Mouse (Mus musculus): Measurements from ENCODE around the gene Syngr2. TPM values are rescaled to one million over a fixed set of nuclear protein-coding genes. Genes with fewer than 3 reads are reported as not detected.
A peak's percentile ranks its signal among the peaks of the same experiment; 100 is the strongest.

Syngr2 gene
- polyA plus RNA-seq, 1 experiment from 2014 or later: 39.4 TPM

DNA sequence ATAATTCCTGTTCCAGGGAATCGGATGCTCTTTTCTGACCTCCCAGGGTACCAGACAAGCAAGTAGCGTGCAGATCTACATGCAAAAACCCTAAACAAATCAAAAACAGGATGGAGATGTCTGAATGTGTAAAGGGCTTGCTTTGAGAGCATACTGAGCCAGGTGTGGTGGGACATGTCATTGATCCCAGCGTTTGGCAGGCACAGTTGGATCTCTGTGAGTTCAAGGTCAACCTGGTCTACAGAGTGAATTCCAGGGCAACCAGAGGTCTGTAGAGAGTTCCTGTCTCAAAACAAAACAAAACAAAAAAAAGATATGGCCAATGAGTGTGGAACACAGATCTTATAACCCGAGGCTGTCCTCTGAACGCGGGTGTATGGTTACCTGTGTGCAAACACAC, 13.9 kb downstream of the Syngr2 start:
- Histone ChIP-seq H3K4me1 (peaks cover 52% of the 10 kb centered on the region), H3K4me3 (no peak overlapping the region), H3K27me3 (ENCODE audit: low read depth, poor library complexity, severe bottlenecking) (no peaks in the 10 kb centered on the region), H3K9me3 (replicated peaks) (no peaks in the 10 kb centered on the region), H3K27ac (replicated peaks) (no peak overlapping the region), H3K36me3 (peaks cover 59% of the 10 kb centered on the region)
- DNase-seq (ENCODE audit: low spot score): no peak
- 94% methylated on average over 6 of the region's 6 CpGs for WGBS

DNA sequence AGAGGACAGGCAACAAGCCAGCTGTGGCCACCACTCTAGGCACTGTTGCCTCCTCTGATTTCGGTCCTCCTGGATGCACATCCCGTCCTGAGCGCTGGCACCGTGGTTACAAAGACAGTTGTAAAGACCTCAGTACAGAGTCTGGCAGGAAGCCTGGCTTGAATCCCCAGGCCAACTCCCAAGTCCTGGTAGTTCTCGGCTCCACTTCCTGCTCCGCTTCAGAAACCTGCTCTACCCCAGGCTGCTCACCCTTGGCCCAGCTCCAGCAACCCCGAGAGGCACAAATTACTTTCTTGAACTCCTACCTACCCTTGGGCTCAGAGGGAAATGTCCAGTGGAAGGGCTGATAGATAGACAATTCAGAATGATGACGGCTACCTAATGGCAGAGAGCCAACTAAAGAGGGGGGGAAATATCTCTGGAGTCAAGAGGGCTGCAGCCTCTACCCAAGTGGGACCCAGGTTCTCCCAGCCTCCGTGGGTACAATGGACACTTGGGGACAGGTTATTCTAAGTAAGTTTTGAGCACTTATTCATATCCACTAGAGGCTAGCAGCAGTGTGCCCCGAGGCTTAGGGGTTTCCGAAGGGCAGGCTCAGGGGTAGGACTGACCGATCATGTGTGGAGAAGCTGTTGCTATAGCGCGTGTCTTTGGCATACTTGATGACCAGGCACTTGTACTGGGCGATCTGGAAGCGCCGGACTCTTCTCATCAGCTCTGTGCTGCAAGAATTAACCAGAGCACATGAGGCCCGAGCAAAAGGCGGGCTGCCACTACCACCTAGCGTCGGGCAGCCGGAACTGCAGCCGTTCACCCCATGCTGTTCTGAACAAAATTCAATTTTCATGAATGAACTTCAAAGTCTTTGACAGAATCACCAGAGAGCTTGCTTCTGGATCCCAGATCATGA, 14.8 kb downstream of the Syngr2 start:
- WGBS: 32% methylated on average over 23 of the region's 23 CpGs
- Histone ChIP-seq H3K27ac (replicated peaks) (peak overlapping the region; percentile 97), H3K4me3 (peak overlapping the region; percentile 81), H3K36me3 (peaks cover 50% of the 10 kb centered on the region), H3K4me1 (peaks cover 57% of the 10 kb centered on the region), H3K27me3 (ENCODE audit: low read depth, poor library complexity, severe bottlenecking) (no peaks in the 10 kb centered on the region), H3K9me3 (replicated peaks) (no peaks in the 10 kb centered on the region)
- DNase-seq (ENCODE audit: low spot score): peak; percentile 83

DNA sequence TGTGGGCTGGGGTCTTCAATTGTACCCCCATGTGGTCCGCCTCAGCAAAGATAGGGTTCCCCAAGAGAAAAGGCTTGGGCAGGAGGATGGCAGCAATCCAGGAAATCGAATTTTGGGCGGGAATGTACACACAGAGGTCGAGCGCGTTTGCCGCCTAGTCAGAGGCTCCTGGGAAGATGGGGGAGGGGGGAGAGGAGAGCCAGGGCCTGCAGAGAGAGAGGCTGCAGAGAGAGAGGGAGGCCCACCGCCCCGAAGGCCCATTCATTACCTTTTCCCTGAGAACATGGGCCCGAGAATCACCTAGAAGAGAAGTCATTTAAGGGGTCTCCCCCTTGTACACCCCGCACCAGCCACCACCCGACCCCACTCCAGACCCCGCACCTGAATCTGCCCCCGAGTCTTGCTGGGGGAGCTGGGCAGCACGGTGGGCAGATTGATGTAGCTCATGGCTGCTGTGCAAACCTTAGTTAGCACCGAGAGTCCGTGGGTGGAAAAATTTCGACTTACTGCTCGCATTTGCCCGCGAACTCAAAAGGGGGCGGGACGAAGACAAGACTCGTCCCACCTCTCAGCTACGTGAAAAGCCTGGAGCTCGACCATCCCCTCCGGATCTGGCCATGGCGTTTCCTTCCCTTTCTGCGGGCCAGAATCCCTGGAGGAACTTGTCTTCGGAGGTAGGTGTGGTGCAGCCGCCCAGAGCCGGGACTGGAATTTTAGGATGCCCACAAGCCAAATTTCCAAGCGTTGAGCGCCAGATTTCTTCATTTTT, 16.0 kb downstream of the Syngr2 start, which contains the start of the genes Afmid and Tk1:
Gene Afmid (plus strand): TSS at position 592 of the 769 bp plus-strand sequence.
Gene Tk1 (minus strand): TSS at position 760 of the 769 bp plus-strand sequence.
- Histone ChIP-seq H3K27me3 (ENCODE audit: low read depth, poor library complexity, severe bottlenecking) (no peaks in the 10 kb centered on the region), H3K4me1 (peaks cover 54% of the 10 kb centered on the region), H3K4me3 (peak within 1 kb of the TSS; percentile 81), H3K36me3 (peaks cover 38% of the 10 kb centered on the region), H3K9me3 (replicated peaks) (no peaks in the 10 kb centered on the region), H3K27ac (replicated peaks) (peak within 1 kb of the TSS; percentile 97)
- peak; percentile 84 for DNase-seq (ENCODE audit: low spot score)
- WGBS: under 1% methylated on average over 34 of the region's 34 CpGs

DNA sequence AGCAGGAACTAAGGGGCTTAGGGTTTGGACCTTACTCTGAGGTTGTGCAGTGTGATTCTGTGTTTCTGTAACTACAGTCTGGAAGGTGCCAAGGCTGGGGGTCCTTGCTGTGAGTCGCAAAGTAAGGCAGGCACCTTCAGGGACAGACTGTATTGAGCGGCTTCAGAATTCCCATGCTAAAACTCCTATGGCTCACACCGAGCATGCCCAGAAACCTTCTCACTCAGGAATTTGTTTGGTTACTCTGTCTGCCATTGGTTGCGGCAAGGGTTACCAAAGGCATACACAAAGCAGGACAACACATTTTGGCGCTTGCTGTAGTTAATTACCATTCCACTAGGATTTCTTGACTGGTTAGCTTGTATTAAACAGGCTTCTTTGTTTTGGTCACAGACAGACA, 16.7 kb downstream of the Syngr2 start:
- Histone ChIP-seq H3K9me3 (replicated peaks) (no peaks in the 10 kb centered on the region), H3K27ac (replicated peaks) (peak overlapping the region; percentile 97), H3K4me1 (peaks cover 54% of the 10 kb centered on the region), H3K27me3 (ENCODE audit: low read depth, poor library complexity, severe bottlenecking) (no peaks in the 10 kb centered on the region), H3K4me3 (peak overlapping the region; percentile 81), H3K36me3 (peaks cover 31% of the 10 kb centered on the region)
- 15% methylated on average over 5 of the region's 5 CpGs for WGBS
- no peak for DNase-seq (ENCODE audit: low spot score)

DNA sequence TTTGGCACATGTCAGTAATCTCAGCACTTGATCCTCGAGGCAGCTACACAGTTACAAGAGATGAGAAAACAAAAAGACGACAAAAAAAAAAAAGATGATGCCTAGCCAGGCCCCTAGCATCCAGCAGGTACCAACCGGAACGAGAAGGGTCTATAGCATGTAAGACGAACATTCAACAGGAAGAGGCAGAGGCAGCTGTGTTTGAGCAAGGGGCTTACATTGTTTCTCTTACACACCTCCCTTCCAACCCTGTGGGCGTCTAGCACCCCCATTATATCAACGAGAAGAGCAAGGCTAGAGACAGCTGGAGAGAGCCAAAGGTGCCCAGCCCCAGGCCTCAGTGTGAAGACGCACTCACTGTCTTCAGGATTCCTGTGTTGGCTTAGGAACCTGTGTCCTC, 17.4 kb downstream of the Syngr2 start:
- 81% methylated on average over 8 of the region's 8 CpGs for WGBS
- Histone ChIP-seq H3K27ac (replicated peaks) (peak overlapping the region; percentile 97), H3K4me3 (peak overlapping the region; percentile 81; the same call in 1 of the 2 replicates), H3K27me3 (ENCODE audit: low read depth, poor library complexity, severe bottlenecking) (no peaks in the 10 kb centered on the region), H3K9me3 (replicated peaks) (no peaks in the 10 kb centered on the region), H3K4me1 (peaks cover 59% of the 10 kb centered on the region), H3K36me3 (peaks cover 24% of the 10 kb centered on the region)
- no peak for DNase-seq (ENCODE audit: low spot score)

DNA sequence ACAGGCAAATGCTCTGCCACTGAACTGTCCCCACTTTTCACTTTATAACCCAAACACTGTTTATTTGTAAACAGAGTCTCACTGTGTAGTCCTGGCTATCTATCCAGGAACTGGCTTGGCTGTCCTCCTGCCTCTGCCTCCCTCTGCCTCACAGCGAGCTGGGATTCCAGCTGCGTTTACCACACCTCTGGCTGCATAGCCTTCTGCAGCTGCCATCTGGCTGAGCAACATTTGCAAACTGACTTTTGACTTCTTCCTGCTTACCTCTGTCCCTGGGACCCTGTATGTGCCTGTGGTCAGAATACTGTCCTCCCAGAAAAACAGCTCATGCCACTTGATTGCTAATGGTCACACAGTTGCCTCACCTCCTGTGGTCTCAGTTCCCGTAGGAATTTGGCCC, 17.9 kb downstream of the Syngr2 start:
- no peak for DNase-seq (ENCODE audit: low spot score)
- H3K4me3 ChIP-seq: no peak overlapping the region
- H3K27ac ChIP-seq (replicated peaks): 0 out of 2 replicates have a peak overlapping the region, but pooled peaks have one; percentile 13
- peaks cover 64% of the 10 kb centered on the region for H3K4me1 ChIP-seq
- H3K9me3 ChIP-seq (replicated peaks): no peaks in the 10 kb centered on the region
- H3K27me3 ChIP-seq (ENCODE audit: low read depth, poor library complexity, severe bottlenecking): no peaks in the 10 kb centered on the region
- WGBS: 76% methylated on average over 3 of the region's 3 CpGs
- H3K36me3 ChIP-seq: peaks cover 19% of the 10 kb centered on the region

DNA sequence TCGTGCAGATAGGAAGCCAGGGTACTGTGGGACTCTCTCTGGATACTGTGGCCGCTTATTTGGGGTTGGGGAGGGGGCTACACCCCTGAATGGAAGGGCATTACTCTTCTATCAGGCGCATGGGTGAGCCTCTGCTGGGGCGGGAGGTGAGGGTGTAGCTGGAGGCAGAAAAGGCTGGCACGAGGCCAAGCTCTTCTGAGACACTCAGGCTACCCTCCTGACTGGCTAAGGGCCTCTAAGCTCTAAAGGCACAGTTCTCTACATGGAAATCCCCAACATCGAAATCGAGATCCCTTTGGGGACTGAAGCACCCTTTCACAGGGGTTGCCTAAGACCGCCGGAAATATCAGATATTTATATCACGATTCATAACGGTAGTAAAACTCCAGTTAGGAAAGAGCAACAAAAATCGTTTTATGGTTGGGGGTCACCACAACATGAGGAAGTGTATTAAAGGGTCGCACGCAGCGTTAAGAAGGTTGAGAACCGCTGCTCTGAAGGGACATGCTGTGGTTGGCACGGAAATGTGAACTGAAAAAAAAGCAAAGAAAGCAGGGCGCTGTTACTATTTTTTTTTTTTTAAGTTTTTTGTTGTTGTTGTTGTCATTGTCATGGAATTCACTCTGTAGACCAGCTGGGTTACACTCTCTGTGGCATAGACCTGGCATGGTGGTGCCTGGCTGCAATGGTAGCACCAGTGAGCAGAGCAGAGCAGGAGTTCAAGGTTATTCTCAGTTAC, 18.9 kb downstream of the Syngr2 start:
- no peak for DNase-seq (ENCODE audit: low spot score)
- no peak overlapping the region for H3K4me3 ChIP-seq
- peaks cover 10% of the 10 kb centered on the region for H3K36me3 ChIP-seq
- no peaks in the 10 kb centered on the region for H3K27me3 ChIP-seq (ENCODE audit: low read depth, poor library complexity, severe bottlenecking)
- no peaks in the 10 kb centered on the region for H3K9me3 ChIP-seq (replicated peaks)
- peaks cover 66% of the 10 kb centered on the region for H3K4me1 ChIP-seq
- WGBS: 90% methylated on average over 18 of the region's 18 CpGs
- 0 out of 2 replicates have a peak overlapping the region, but pooled peaks have one; percentile 35 for H3K27ac ChIP-seq (replicated peaks)

DNA sequence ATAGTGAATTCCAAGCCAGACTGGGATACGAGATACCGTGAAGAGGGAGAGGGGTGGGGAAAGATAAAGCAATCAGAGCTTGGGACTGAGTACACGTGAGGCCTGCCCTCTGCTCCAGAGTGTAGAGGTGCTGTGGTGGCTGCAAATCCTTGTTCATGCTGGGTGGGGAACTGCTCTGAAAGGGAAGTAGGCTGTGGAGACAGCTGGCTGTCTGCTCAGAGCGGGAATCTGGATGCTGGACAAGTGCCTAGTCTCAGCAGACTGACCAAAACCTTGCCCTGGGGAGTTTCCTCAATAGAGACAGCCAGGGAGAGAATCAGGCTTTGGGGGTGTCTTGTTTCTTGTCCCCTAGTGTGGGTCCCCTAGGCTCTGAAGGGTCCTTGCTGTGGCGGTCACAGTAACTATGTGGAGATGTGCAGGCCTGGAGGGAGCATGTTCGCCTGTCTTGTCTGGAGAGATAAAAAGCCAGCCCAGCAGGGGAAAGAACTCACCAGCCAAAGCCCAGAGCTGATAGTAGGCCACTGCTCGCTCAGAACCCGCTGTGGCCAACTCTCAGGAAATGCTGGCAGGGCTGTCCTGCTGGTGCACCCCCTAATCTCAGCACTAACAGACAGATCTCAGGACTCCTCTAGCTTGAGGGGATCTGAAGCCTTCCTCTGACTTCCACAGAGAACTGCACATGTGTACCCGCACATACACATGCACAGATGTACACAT, 19.6 kb downstream of the Syngr2 start:
- Histone ChIP-seq H3K9me3 (replicated peaks) (no peaks in the 10 kb centered on the region), H3K36me3 (peaks cover 2% of the 10 kb centered on the region), H3K4me1 (peaks cover 60% of the 10 kb centered on the region), H3K27me3 (ENCODE audit: low read depth, poor library complexity, severe bottlenecking) (no peaks in the 10 kb centered on the region), H3K27ac (replicated peaks) (peak overlapping the region; percentile 35; the same call in 1 of the 2 replicates), H3K4me3 (no peak overlapping the region)
- 59% methylated on average over 9 of the region's 9 CpGs for WGBS
- DNase-seq (ENCODE audit: low spot score): no peak

DNA sequence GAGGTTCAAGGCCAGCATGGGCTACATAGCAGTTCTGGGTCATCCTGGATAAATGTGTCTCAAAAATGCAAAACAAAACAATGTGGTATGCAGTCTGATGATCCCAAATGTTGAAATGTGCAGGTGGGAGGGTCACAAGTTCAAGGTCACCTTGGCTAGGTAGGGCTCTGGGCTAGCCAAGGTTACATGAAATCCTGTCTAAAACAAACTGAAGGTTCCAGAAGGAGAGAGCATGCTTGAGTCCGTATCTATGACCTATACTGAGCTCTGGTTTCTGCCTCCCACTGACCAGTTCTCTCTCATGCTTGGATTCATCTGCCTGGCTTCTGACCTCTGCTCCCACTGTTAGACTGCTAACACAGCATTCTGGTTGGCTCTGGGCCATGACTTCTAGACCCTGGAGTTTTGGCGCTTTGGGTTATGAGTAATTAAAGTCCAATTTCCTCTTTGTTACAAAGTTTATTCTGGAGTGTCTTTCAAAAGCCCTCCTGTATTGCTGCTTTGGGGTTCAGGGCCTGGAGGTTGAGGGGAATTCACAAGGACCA, 20.3 kb downstream of the Syngr2 start:
- WGBS: 85% methylated on average over 2 of the region's 2 CpGs
- Histone ChIP-seq H3K4me1 (peaks cover 53% of the 10 kb centered on the region), H3K4me3 (no peak overlapping the region), H3K27me3 (ENCODE audit: low read depth, poor library complexity, severe bottlenecking) (no peaks in the 10 kb centered on the region), H3K9me3 (replicated peaks) (no peaks in the 10 kb centered on the region), H3K27ac (replicated peaks) (no peak overlapping the region), H3K36me3 (no peaks in the 10 kb centered on the region)
- no peak for DNase-seq (ENCODE audit: low spot score)

DNA sequence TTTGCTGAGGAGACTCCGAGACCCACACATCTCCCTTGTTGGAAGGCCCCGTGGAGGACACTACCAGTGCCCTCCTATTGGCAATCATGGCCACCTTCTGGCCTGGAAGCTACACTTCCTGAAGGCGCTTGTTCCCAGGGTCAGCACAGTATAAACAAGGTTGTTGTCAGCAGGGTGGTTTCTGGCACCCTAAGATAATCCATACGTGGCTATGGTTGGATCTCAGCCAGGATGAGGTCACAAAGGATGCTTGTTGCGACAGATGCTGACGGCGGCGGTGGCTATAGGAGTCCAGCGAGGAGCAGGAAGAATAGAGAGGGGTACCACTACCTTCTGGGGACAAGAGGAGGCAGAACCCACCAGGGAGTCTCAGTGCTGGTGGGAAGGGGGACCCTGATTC, 20.9 kb downstream of the Syngr2 start:
- H3K9me3 ChIP-seq (replicated peaks): no peaks in the 10 kb centered on the region
- no peak overlapping the region for H3K27ac ChIP-seq (replicated peaks)
- WGBS: 87% methylated on average over 9 of the region's 9 CpGs
- H3K27me3 ChIP-seq (ENCODE audit: low read depth, poor library complexity, severe bottlenecking): no peaks in the 10 kb centered on the region
- DNase-seq (ENCODE audit: low spot score): no peak
- H3K4me1 ChIP-seq: peaks cover 47% of the 10 kb centered on the region
- H3K36me3 ChIP-seq: no peaks in the 10 kb centered on the region
- H3K4me3 ChIP-seq: no peak overlapping the region

DNA sequence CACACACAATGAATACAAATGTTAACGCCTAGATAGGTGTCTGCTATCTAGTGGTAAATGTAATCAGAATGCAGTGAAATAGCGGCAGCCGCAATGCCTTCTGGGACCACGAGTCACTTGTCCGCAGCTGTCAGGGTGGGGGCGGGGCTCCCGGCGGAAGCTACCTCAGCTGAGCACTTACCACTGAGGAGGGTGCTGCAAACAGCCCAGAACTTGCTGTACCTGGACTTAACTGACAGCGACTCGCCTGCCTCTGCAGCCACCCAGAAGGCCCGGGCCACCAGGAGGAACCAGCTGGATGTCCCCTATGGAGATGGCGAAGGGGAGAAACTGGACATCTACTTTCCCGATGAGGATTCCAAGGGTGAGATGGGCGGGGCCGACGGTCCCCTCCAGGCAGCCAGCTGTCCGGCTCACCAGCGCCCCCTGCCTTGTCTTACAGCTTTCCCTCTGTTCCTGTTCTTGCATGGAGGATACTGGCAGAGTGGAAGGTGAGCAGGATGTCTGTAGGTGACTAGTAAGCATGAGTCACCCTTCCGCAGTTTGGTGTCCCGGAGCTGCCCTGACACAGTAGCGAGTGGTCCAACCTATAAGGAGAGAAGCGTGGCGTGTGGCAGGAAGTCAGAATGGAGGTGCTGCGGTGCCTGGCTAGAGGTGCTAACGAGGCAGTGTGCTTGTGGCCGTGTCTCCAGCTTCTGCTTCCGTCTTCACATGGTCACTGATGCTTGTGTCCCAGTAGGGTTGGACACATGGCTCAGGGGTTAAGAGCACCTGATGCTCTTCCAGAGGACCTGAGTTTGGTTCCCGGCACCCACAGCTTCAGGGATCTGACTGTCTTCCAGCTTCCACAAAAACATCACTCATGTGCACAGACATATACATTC, 22.9 kb downstream of the Syngr2 start:
- H3K27me3 ChIP-seq (ENCODE audit: low read depth, poor library complexity, severe bottlenecking): no peaks in the 10 kb centered on the region
- peak overlapping the region; percentile 72 for H3K27ac ChIP-seq (replicated peaks)
- H3K4me1 ChIP-seq: peaks cover 32% of the 10 kb centered on the region
- WGBS: 16% methylated on average over 28 of the region's 28 CpGs
- DNase-seq (ENCODE audit: low spot score): peak; percentile 86
- H3K36me3 ChIP-seq: no peaks in the 10 kb centered on the region
- H3K9me3 ChIP-seq (replicated peaks): no peaks in the 10 kb centered on the region
- H3K4me3 ChIP-seq: peak overlapping the region; percentile 54
